Mouse (Mus musculus): ENCODE measurements at regions not wholly inside any gene's neighbourhood (a gene's known extent, or its start where the extent isn't known, plus 50 kb on each side); places are given as distances from the start of the nearest gene placed in this dataset.

DNA sequence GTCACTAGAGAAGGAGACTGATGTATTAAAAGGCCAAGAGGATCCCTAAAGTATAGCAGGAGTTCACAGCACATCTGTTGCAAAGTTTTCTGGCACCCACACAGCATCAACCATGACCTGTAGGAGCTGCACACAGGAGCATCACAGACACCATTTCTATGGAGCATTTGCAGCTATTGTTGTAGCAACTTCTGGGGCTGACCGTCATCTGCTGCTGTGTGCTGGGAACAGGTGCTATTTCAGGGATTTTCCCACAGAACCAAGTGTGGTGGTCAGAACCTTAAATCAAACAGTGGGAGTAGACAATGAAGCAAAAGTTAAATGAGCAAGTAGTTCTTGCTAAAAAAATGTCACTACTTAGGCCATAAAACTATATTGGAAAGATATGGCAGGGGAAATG is 106.9 kb upstream of the Ankrd50 start:
- no peak overlapping the region for H3K4me3 ChIP-seq
- intact Hi-C loops (cut with DNase I), result no loop called here
- TF ChIP-seq POLR2A (IDR thresholded peaks at IDR 0.05; ENCODE audit: insufficient read depth, low read depth, low read length) (no peak), CTCF (IDR thresholded peaks at IDR 0.05) (no peak), EP300 (IDR thresholded peaks at IDR 0.05; ENCODE audit: insufficient read depth, low read depth, low read length) (no peak)
- no peaks in the 10 kb centered on the region for H3K27me3 ChIP-seq (ENCODE audit: control insufficient read depth, insufficient read depth, low read length)
- 100% methylated on average over 1 of the region's 1 CpGs for WGBS
- no peak overlapping the region for H3K9ac ChIP-seq (ENCODE audit: low read depth, low read length)
- H3K79me2 ChIP-seq (replicated peaks; ENCODE audit: control insufficient read depth, insufficient read depth, low read length), result no peaks in the 10 kb centered on the region
- no peaks in the 10 kb centered on the region for H3K36me3 ChIP-seq (ENCODE audit: control insufficient read depth, insufficient read depth, low read length)
- no peaks in the 10 kb centered on the region for H3K4me1 ChIP-seq (ENCODE audit: control insufficient read depth, insufficient read depth, low read length)
- H3K27ac ChIP-seq, result no peak overlapping the region
- DNase-seq, result no peak

DNA sequence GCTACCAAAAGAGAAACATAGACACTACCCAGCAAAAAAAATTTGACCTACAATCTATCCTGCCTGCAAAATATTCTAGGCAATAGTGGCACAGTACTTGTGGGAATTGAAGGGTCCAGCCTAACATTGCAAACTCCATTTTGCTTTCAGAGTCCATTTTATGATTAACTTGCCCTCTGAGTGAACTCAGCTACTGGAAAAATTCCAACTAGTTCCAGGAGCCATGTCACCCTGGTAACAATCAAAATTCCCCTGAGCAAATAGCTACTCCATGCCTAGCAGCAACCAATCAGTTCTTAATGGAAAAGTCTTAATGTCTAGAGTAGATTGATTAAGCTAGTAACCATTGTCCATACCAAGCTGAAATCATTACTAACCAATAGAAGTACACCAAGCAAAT is 104.3 kb upstream of the Ankrd50 start:
- no peaks in the 10 kb centered on the region for H3K79me2 ChIP-seq (replicated peaks; ENCODE audit: control insufficient read depth, insufficient read depth, low read length)
- TF ChIP-seq EP300 (IDR thresholded peaks at IDR 0.05; ENCODE audit: insufficient read depth, low read depth, low read length) (no peak), CTCF (IDR thresholded peaks at IDR 0.05) (no peak), POLR2A (IDR thresholded peaks at IDR 0.05; ENCODE audit: insufficient read depth, low read depth, low read length) (no peak)
- H3K4me1 ChIP-seq (ENCODE audit: control insufficient read depth, insufficient read depth, low read length), result no peaks in the 10 kb centered on the region
- no peak overlapping the region for H3K9ac ChIP-seq (ENCODE audit: low read depth, low read length)
- no peak overlapping the region for H3K27ac ChIP-seq
- intact Hi-C loops (cut with DNase I), result no loop called here
- no peaks in the 10 kb centered on the region for H3K27me3 ChIP-seq (ENCODE audit: control insufficient read depth, insufficient read depth, low read length)
- no peak overlapping the region for H3K4me3 ChIP-seq
- no peak for DNase-seq
- H3K36me3 ChIP-seq (ENCODE audit: control insufficient read depth, insufficient read depth, low read length), result no peaks in the 10 kb centered on the region

DNA sequence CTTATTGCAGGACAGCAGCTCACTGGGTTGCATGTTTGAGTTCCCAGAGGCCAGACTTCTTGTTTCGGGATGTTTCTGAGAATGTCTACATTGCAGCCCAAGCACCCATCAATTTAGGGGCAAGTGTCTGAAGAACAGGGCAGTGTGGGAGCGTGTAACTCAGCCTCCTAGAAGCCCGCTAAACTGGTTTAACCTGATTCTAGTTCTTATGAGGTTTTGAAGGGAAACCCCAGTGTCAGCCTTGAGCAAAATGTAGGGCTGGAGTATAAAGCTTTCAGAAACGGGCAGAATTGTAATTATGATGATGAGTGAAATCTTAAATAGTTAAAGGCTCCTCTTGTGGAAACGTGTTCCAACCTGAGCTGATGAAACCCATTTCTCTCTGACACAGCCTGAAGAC is 100.9 kb upstream of the Ankrd50 start:
- WGBS, result 90% methylated on average over 5 of the region's 5 CpGs
- no peak overlapping the region for H3K9ac ChIP-seq (ENCODE audit: low read depth, low read length)
- no peaks in the 10 kb centered on the region for H3K36me3 ChIP-seq (ENCODE audit: control insufficient read depth, insufficient read depth, low read length)
- H3K79me2 ChIP-seq (replicated peaks; ENCODE audit: control insufficient read depth, insufficient read depth, low read length), result no peaks in the 10 kb centered on the region
- no peak for DNase-seq
- no peaks in the 10 kb centered on the region for H3K4me1 ChIP-seq (ENCODE audit: control insufficient read depth, insufficient read depth, low read length)
- no peak for TF ChIP-seq EP300 (IDR thresholded peaks at IDR 0.05; ENCODE audit: insufficient read depth, low read depth, low read length)
- TF ChIP-seq CTCF (IDR thresholded peaks at IDR 0.05), result no peak
- no peak overlapping the region for H3K4me3 ChIP-seq
- H3K27ac ChIP-seq, result no peak overlapping the region
- intact Hi-C loops (cut with DNase I), result no loop called here
- H3K27me3 ChIP-seq (ENCODE audit: control insufficient read depth, insufficient read depth, low read length), result no peaks in the 10 kb centered on the region

DNA sequence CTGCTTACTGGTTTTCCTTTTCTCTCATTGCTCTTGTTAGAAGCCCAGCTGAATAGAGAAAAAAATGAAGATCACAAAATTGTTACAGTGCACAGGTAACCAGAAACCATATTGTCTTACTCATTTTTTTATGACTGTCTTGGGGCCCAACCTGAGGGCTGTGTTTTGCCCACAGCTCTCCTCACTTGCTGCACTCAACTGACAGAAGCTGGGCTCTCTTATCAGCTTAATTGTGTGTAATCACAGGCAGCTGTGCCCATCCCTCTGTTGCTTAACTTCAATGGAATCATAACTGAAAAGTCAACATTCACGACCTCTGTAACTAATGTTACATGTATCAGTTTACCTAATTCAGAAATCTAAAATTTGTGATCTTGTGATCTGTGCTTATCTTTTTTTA is 95.1 kb upstream of the Ankrd50 start:
- no peaks in the 10 kb centered on the region for H3K36me3 ChIP-seq (ENCODE audit: control insufficient read depth, insufficient read depth, low read length)
- H3K4me1 ChIP-seq (ENCODE audit: control insufficient read depth, insufficient read depth, low read length), result no peaks in the 10 kb centered on the region
- TF ChIP-seq POLR2A (IDR thresholded peaks at IDR 0.05; ENCODE audit: insufficient read depth, low read depth, low read length), result no peak
- no peak for TF ChIP-seq CTCF (IDR thresholded peaks at IDR 0.05)
- TF ChIP-seq EP300 (IDR thresholded peaks at IDR 0.05; ENCODE audit: insufficient read depth, low read depth, low read length), result no peak
- no peaks in the 10 kb centered on the region for H3K79me2 ChIP-seq (replicated peaks; ENCODE audit: control insufficient read depth, insufficient read depth, low read length)
- intact Hi-C loops (cut with DNase I), result no loop called here
- H3K27ac ChIP-seq, result no peak overlapping the region
- no peak for DNase-seq
- H3K27me3 ChIP-seq (ENCODE audit: control insufficient read depth, insufficient read depth, low read length), result no peaks in the 10 kb centered on the region
- WGBS, result 86% methylated on average over 1 of the region's 1 CpGs
- H3K4me3 ChIP-seq, result no peak overlapping the region
- H3K9ac ChIP-seq (ENCODE audit: low read depth, low read length), result no peak overlapping the region

DNA sequence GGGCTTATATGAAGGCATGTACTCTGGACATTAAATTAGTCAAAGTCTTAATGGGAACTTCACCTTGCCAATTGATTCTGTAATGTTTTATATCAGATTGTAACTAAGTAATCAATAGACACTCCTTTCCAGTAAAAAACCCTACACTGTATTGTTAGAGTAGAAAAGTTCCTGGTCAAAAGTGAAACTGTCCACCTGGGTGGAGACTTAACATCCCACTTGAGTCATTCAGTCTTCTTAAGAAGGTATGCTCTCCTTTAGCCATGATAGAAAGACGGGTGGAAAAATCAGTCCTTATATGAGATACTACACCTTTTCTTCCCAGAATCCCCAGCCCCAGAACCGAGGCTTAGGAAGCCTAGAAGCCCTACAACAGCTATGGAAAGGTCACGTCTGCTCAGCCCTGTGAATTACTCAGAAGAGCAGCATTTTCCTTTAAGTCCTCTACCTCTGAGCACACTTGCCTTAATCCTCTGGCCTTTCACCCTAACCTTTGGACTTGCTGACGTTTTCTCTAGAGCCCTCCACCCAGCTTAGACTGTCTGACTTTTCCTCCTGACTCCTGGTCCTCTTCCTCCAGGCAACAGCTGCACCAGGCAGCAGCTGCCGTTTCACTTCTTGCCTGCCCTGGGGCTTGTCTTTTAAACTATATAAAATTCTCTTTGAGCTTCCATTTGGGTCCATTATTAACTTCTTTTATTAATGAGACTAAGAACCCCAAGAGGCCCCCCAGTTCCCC is 93.4 kb upstream of the Ankrd50 start:
- DNase-seq, result no peak
- Histone ChIP-seq H3K9ac (ENCODE audit: low read depth, low read length) (no peak overlapping the region), H3K4me1 (ENCODE audit: control insufficient read depth, insufficient read depth, low read length) (no peaks in the 10 kb centered on the region), H3K27me3 (ENCODE audit: control insufficient read depth, insufficient read depth, low read length) (no peaks in the 10 kb centered on the region), H3K4me3 (no peak overlapping the region), H3K79me2 (replicated peaks; ENCODE audit: control insufficient read depth, insufficient read depth, low read length) (no peaks in the 10 kb centered on the region), H3K27ac (no peak overlapping the region), H3K36me3 (ENCODE audit: control insufficient read depth, insufficient read depth, low read length) (no peaks in the 10 kb centered on the region)
- TF ChIP-seq EP300 (IDR thresholded peaks at IDR 0.05; ENCODE audit: insufficient read depth, low read depth, low read length) (no peak), POLR2A (IDR thresholded peaks at IDR 0.05; ENCODE audit: insufficient read depth, low read depth, low read length) (no peak), CTCF (IDR thresholded peaks at IDR 0.05) (no peak)
- intact Hi-C loops (cut with DNase I), result no loop called here
- WGBS, result 54% methylated on average over 5 of the region's 5 CpGs

DNA sequence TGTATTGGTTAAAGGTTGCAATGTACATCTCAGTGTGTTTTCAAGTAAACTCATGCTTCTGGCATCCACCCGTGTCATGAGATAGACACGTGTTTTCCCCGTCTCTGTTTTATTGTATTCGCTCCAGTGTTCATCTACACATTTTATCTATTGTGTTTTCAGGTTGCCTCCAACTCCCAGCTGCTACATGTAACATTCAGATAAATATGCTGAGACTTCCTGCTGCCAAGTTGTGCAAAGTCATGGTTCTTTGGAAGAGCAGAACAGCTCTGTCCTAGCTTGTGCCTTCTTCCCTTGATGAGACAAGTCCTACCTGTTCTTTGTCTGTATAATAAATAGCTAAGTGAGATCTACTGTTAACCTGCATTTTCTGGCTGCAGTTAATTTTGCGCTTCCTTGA is 89.0 kb upstream of the Ankrd50 start:
- H3K27ac ChIP-seq, result no peak overlapping the region
- no peak for DNase-seq
- H3K4me3 ChIP-seq, result no peak overlapping the region
- no peaks in the 10 kb centered on the region for H3K27me3 ChIP-seq (ENCODE audit: control insufficient read depth, insufficient read depth, low read length)
- no peaks in the 10 kb centered on the region for H3K36me3 ChIP-seq (ENCODE audit: control insufficient read depth, insufficient read depth, low read length)
- no peak overlapping the region for H3K9ac ChIP-seq (ENCODE audit: low read depth, low read length)
- intact Hi-C loops (cut with DNase I), result no loop called here
- TF ChIP-seq POLR2A (IDR thresholded peaks at IDR 0.05; ENCODE audit: insufficient read depth, low read depth, low read length) (no peak), EP300 (IDR thresholded peaks at IDR 0.05; ENCODE audit: insufficient read depth, low read depth, low read length) (no peak), CTCF (IDR thresholded peaks at IDR 0.05) (no peak)
- H3K4me1 ChIP-seq (ENCODE audit: control insufficient read depth, insufficient read depth, low read length), result no peaks in the 10 kb centered on the region
- no peaks in the 10 kb centered on the region for H3K79me2 ChIP-seq (replicated peaks; ENCODE audit: control insufficient read depth, insufficient read depth, low read length)
- WGBS, result 53% methylated on average over 5 of the region's 5 CpGs
